Mouse (Mus musculus): ENCODE data around the gene Lcn4. TPM values are rescaled to one million over a fixed set of nuclear protein-coding genes. Genes with fewer than 3 reads are reported as not detected.

The Lcn4 gene
- total and polyA plus RNA-seq, 3 experiments = not detected

DNA sequence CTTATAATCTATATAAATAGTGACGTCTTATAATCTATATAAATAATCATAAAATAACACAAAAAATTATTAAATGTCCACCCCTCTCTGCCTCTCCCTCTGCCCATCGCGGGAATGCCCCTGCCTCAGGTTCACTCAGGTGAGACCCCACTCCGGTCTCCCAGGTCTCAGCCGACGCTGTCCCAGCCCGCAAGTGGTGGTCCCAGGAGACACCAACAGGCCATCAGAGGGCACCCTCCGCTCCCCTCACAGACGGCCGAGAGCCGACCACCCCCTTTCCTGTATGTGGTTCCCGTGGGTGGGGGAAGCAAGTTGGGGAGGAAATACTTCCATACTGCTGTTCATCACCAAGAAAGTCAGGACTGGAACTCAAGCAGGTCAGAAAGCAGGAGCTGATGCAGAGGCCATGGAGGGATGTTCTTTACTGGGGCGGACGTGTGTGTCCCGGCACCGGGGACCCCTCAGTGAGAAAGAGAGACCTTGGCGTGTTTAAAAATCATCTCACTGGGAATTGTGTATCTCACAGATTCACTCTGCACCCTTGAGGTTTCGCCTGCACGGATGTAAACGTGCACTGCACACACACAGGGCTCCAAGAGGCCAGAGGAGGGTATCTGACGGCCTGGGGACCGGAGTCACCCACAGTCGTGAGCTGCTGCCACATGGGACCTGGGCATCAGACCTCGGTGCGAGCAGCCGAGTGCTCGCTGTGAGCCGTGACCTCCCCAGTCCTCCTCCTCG is 9.1 kb downstream of the Lcn4 start:
- peaks cover 0 to 6% of the 10 kb centered on the region in 2 experiments; a peak in 1 of 4 replicates for H3K4me1 ChIP-seq (ENCODE audit: control insufficient read depth in 1 of 2, insufficient read depth in 2 of 2, low read length in 2 of 2)
- H3K9me3 ChIP-seq (replicated peaks; ENCODE audit: insufficient read depth, low read length) = no peaks in the 10 kb centered on the region
- TF ChIP-seq TAL1 (IDR thresholded peaks at IDR 0.05; ENCODE audit: low read length) = no peak
- no peak for TF ChIP-seq ELF1 (IDR thresholded peaks at IDR 0.05; ENCODE audit: low read depth, low read length)
- no peak for TF ChIP-seq RAD21 (IDR thresholded peaks at IDR 0.05; ENCODE audit: low read depth, low read length)
- no peak for TF ChIP-seq CHD2 (IDR thresholded peaks at IDR 0.05; ENCODE audit: low read length)
- no peak for TF ChIP-seq MAZ (IDR thresholded peaks at IDR 0.05; ENCODE audit: low read depth, low read length)
- no peak for TF ChIP-seq KAT2A (conservative IDR thresholded peaks at IDR 0.05; ENCODE audit: low read depth, low read length)
- no peak for TF ChIP-seq E2F4 (IDR thresholded peaks at IDR 0.05; ENCODE audit: borderline replicate concordance, low read depth, low read length)
- TF ChIP-seq NELFE (IDR thresholded peaks at IDR 0.05; ENCODE audit: low read depth, low read length) = no peak
- TF ChIP-seq POLR2AphosphoS5 (IDR thresholded peaks at IDR 0.05; ENCODE audit: borderline replicate concordance, low read depth, low read length) = no peak
- no peak for TF ChIP-seq MXI1 (IDR thresholded peaks at IDR 0.05; ENCODE audit: low read depth, low read length)
- no peak overlapping the region for H3K9ac ChIP-seq (ENCODE audit: control insufficient read depth, low read depth, low read length, poor library complexity, severe bottlenecking)
- H3K36me3 ChIP-seq (ENCODE audit: control insufficient read depth in 1 of 2, insufficient read depth in 2 of 2, low read length in 2 of 2) = no peaks in the 10 kb centered on the region
- no peak overlapping the region for H3K27ac ChIP-seq (ENCODE audit: control insufficient read depth, low read depth, low read length)
- H3K79me2 ChIP-seq (ENCODE audit: control insufficient read depth, insufficient read depth, low read length, poor library complexity) = no peaks in the 10 kb centered on the region
- H3K27me3 ChIP-seq (ENCODE audit: control insufficient read depth in 1 of 2, insufficient read depth in 2 of 2, low read length in 2 of 2) = peaks cover 4 to 6% of the 10 kb centered on the region in 2 experiments
- no peak overlapping the region for H3K4me3 ChIP-seq (ENCODE audit: control insufficient read depth in 1 of 2, insufficient read depth in 1 of 2, low read depth in 2 of 2, low read length in 2 of 2)
- no peak for DNase-seq (ENCODE audit: low read depth, low spot score)

DNA sequence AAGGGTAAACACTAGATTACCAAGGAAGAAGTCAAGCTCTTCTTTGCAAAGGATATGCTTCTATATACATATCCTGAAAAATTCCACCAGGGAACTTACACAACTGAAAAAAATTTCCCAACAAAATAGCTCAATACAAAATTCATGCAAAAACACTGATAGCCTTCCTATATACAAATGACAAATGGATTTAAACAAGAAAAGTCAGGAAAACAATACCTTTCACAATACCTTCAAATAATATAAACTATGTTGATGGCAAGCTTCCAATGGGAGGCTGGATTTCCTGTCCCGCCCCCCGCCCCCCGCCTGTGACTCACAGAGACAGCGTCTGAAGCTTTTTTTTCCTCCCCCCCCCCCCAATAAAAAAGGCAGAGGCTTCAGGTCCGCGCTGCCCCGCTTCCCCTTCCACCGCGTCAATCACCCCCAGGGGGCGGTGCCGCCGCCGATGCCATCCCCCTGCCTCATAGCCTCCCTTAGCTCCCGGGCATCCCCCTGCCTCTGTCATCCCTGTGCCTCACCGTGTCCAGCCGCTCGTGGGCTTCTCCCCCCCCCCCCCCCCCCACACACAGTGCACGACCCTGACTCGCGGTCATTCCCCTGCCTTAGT is 9.8 kb downstream of the Lcn4 start:
- no peak overlapping the region for H3K9ac ChIP-seq (ENCODE audit: control insufficient read depth, low read depth, low read length, poor library complexity, severe bottlenecking)
- H3K36me3 ChIP-seq (ENCODE audit: control insufficient read depth in 1 of 2, insufficient read depth in 2 of 2, low read length in 2 of 2) = no peaks in the 10 kb centered on the region
- no peak overlapping the region for H3K27ac ChIP-seq (ENCODE audit: control insufficient read depth, low read depth, low read length)
- no peak overlapping the region for H3K4me3 ChIP-seq (ENCODE audit: control insufficient read depth in 1 of 2, insufficient read depth in 1 of 2, low read depth in 2 of 2, low read length in 2 of 2)
- peaks cover 4% of the 10 kb centered on the region in 2 experiments; a peak in 2 of 4 replicates for H3K27me3 ChIP-seq (ENCODE audit: control insufficient read depth in 1 of 2, insufficient read depth in 2 of 2, low read length in 2 of 2)
- no peak for DNase-seq (ENCODE audit: low read depth, low spot score)
- no peaks in the 10 kb centered on the region for H3K9me3 ChIP-seq (replicated peaks; ENCODE audit: insufficient read depth, low read length)
- TF ChIP-seq GABPA (IDR thresholded peaks at IDR 0.05; ENCODE audit: low read depth, low read length) (no peak), USF1 (IDR thresholded peaks at IDR 0.05; ENCODE audit: low read depth, low read length) (no peak), NELFE (IDR thresholded peaks at IDR 0.05; ENCODE audit: low read depth, low read length) (no peak), SMC3 (IDR thresholded peaks at IDR 0.05; ENCODE audit: low read depth, low read length) (no peak), JUND (IDR thresholded peaks at IDR 0.05; ENCODE audit: low read depth, low read length) (no peak), RCOR1 (IDR thresholded peaks at IDR 0.05; ENCODE audit: low read depth, low read length) (no peak), TCF12 (IDR thresholded peaks at IDR 0.05; ENCODE audit: low read depth, low read length) (no peak), MAX (IDR thresholded peaks at IDR 0.05; ENCODE audit: low read length) (no peak)
- H3K4me1 ChIP-seq (ENCODE audit: control insufficient read depth in 1 of 2, insufficient read depth in 2 of 2, low read length in 2 of 2) = peaks cover 0 to 6% of the 10 kb centered on the region in 2 experiments; a peak in 1 of 4 replicates
- H3K79me2 ChIP-seq (ENCODE audit: control insufficient read depth, insufficient read depth, low read length, poor library complexity) = no peaks in the 10 kb centered on the region
